Mouse (Mus musculus) gastrocnemius, postnatal 36 days (tissue): ENCODE measurements around the gene Gm49337. TPM values are rescaled to one million over a fixed set of nuclear protein-coding genes. Genes with fewer than 3 reads are reported as not detected.
A peak's percentile ranks its signal among the peaks of the same experiment; 100 is the strongest.

Experiments used
- DNase-seq, 2 experiments: peaks; one replicate each; pipeline ENCODE4 v3.0.0; 2022
- intact Hi-C: fragments of 180-260 bp; cut with DNase I; formaldehyde crosslinking; loops from one replicate; pipeline ENCODE4 v1.15.1; 2025
- long read RNA-seq, 2 experiments: library from polyadenylated mRNA; stranded (forward); transcript quantifications; one replicate each; pipeline ENCODE4 v2.0.0; 2021
- total RNA-seq, 2 experiments: library from RNA; stranded (reverse); gene quantifications; 2 replicates each; pipeline ENCODE4 v1.2.3; 2021

Gm49337 gene
- under 1 TPM in 1 of 2 experiments, not detected in 1; 0.59 TPM for total RNA-seq
- long read RNA-seq, experiment 1 = 0 reads
- long read RNA-seq, experiment 2 = 0 reads

- DNase-seq = no peak
- intact Hi-C loops = no loop called here
Observed at GRCm38 (mm10) chr4:116173072-116173471, at the start of gene Gm49337, which contains the start of gene 1700042G07Rik. Gene Gm49337 (plus strand): TSS chr4:116173384. Gene 1700042G07Rik (plus strand): TSS chr4:116173372.

GRCm38 (mm10) chr4:116123602-116124519, 49.3 kb upstream of the Gm49337 start, which contains the start of the genes Rad54l and Pomgnt1:
Gene Rad54l (minus strand): TSS chr4:116123690.
Gene Pomgnt1 (plus strand): TSS chr4:116123840.
- peak; percentile 48 to 70 for DNase-seq
- intact Hi-C loops = no loop called here

GRCm38 (mm10) chr4:116125803-116126386, 47.3 kb upstream of the Gm49337 start:
- intact Hi-C loops = no loop called here

GRCm38 (mm10) chr4:116127956-116128355, 45.2 kb upstream of the Gm49337 start:
- DNase-seq = no peak
- intact Hi-C loops = no loop called here

More at GRCm38 (mm10) chr4:116125803-116126386, 47.3 kb upstream of the Gm49337 start:
- no peak for DNase-seq

- no peak for DNase-seq
- intact Hi-C loops = no loop called here
Observed at GRCm38 (mm10) chr4:116133126-116133525, 40.1 kb upstream of the Gm49337 start.

- no peak for DNase-seq
- intact Hi-C loops = no loop called here
Observed at GRCm38 (mm10) chr4:116134990-116135389, 38.2 kb upstream of the Gm49337 start.

- intact Hi-C loops = no loop called here
- no peak for DNase-seq
Observed at GRCm38 (mm10) chr4:116137421-116137996, 35.7 kb upstream of the Gm49337 start.

GRCm38 (mm10) chr4:116140801-116141574, 32.2 kb upstream of the Gm49337 start:
- no peak for DNase-seq
- intact Hi-C loops = no loop called here

- intact Hi-C loops = no loop called here
- no peak for DNase-seq
Observed at GRCm38 (mm10) chr4:116141736-116142135, 31.4 kb upstream of the Gm49337 start.

GRCm38 (mm10) chr4:116142269-116142668, 30.9 kb upstream of the Gm49337 start:
- intact Hi-C loops = no loop called here
- no peak for DNase-seq

GRCm38 (mm10) chr4:116143317-116143811, 29.8 kb upstream of the Gm49337 start:
- intact Hi-C loops = no loop called here
- peak in 1 of 2 experiments; percentile 27 for DNase-seq

- intact Hi-C loops = no loop called here
- DNase-seq = peak; percentile 56 to 66
Observed at GRCm38 (mm10) chr4:116143891-116144717, 29.1 kb upstream of the Gm49337 start.

GRCm38 (mm10) chr4:116149812-116150155, 23.4 kb upstream of the Gm49337 start:
- intact Hi-C loops = no loop called here
- no peak for DNase-seq

GRCm38 (mm10) chr4:116150156-116150861, 22.9 kb upstream of the Gm49337 start:
- DNase-seq = peak; percentile 50 to 52
- intact Hi-C loops = no loop called here

- intact Hi-C loops = no loop called here
Observed at GRCm38 (mm10) chr4:116150862-116151221, 22.3 kb upstream of the Gm49337 start.

GRCm38 (mm10) chr4:116151238-116151637, 21.9 kb upstream of the Gm49337 start, which contains the start of gene Lurap1:
Gene Lurap1 (minus strand): TSS chr4:116151338.
- intact Hi-C loops = no loop called here

More at GRCm38 (mm10) chr4:116150862-116151221, 22.3 kb upstream of the Gm49337 start:
- DNase-seq = no peak

GRCm38 (mm10) chr4:116152702-116153101, 20.5 kb upstream of the Gm49337 start:
- intact Hi-C loops = no loop called here
- DNase-seq = no peak

More at GRCm38 (mm10) chr4:116151238-116151637, 21.9 kb upstream of the Gm49337 start, which contains the start of gene Lurap1:
- no peak for DNase-seq

- intact Hi-C loops = no loop called here
- no peak for DNase-seq
Observed at GRCm38 (mm10) chr4:116157882-116158281, 15.3 kb upstream of the Gm49337 start.
